Mouse (Mus musculus) left cerebral cortex, adult 18-20 months (tissue): ENCODE data around the gene Gm5089. TPM values are rescaled to one million over a fixed set of nuclear protein-coding genes. Genes with fewer than 3 reads are reported as not detected.

Experiments used
- DNase-seq, 2 experiments: peaks; one replicate each; pipeline ENCODE4 v3.0.0; 2021 to 2022; ENCODE audit warnings: low spot score in 2 of 2, mixed read lengths in 1 of 2
- total RNA-seq, 2 experiments: library from RNA; stranded (reverse); gene quantifications; 2 replicates each; pipeline ENCODE4 v1.2.3; 2021

Gene Gm5089
- total RNA-seq, 2 experiments from 2014 or later, result 0.28 to 0.35 TPM

- DNase-seq, result no peak
Measured at GRCm38 (mm10) chr14:122387781-122388180, 63.1 kb downstream of the Gm5089 start.

GRCm38 (mm10) chr14:122386281-122387130 is 64.4 kb downstream of the Gm5089 start:
- no peak for DNase-seq

- no peak for DNase-seq
Measured at GRCm38 (mm10) chr14:122385758-122386157, 65.2 kb downstream of the Gm5089 start.

- DNase-seq, result no peak
Measured at GRCm38 (mm10) chr14:122385238-122385534, 65.7 kb downstream of the Gm5089 start.

Other genes starting within 250 kb of the Gm5089 start
- 1 to 10 TPM; 3.0 to 4.0 TPM for gene Zic5, start 14.6 kb upstream of the Gm5089 start, total RNA-seq
- 10 to 100 TPM; 19.0 to 20.2 TPM for gene Zic2, start 24.3 kb upstream of the Gm5089 start, total RNA-seq
- gene Gm10837, start 39.5 kb upstream of the Gm5089 start, total RNA-seq, result not detected
- 10 to 100 TPM; 38.9 to 42.5 TPM for gene Pcca, start 83.2 kb upstream of the Gm5089 start, total RNA-seq